Mouse (Mus musculus) MEL (cell line): ENCODE data around the gene Rbsn. TPM values are rescaled to one million over a fixed set of nuclear protein-coding genes. Genes with fewer than 3 reads are reported as not detected.

Experiments
- DNase-seq: peaks from one replicate; pipeline ENCODE4 v3.0.0; 2011; ENCODE audit warnings: low read depth, low spot score
- H3K27ac ChIP-seq: 2 replicates; pipeline ENCODE4 v1.5.1; 2012; ENCODE audit warnings: low read depth, mild to moderate bottlenecking, control low read depth, low read length, moderate library complexity; ENCODE audit not compliant: control insufficient read depth
- H3K27me3 ChIP-seq, 2 experiments: fragments of 150-350 bp in 1 of 2; sonication (generic) in 1 of 2; 2 replicates each; pipeline ENCODE4 v1.6.1; 2012; ENCODE audit warnings: low read length in 2 of 2, mild to moderate bottlenecking in 2 of 2, improper control_type of control experiment in 1 of 2, moderate library complexity in 1 of 2; ENCODE audit not compliant: insufficient read depth in 2 of 2, control insufficient read depth in 1 of 2
- H3K36me3 ChIP-seq, 2 experiments: 2 replicates each; pipeline ENCODE4 v1.6.1; 2012 to 2014; ENCODE audit warnings: low read length in 2 of 2, improper control_type of control experiment in 1 of 2, inconsistent platforms in 1 of 2, mild to moderate bottlenecking in 1 of 2; ENCODE audit not compliant: insufficient read depth in 2 of 2, control insufficient read depth in 1 of 2
- H3K4me1 ChIP-seq, 2 experiments: fragments of 150-350 bp in 1 of 2; sonication (generic) in 1 of 2; 2 replicates each; pipeline ENCODE4 v1.6.1; 2012; ENCODE audit warnings: low read length in 2 of 2, improper control_type of control experiment in 1 of 2, mild to moderate bottlenecking in 1 of 2; ENCODE audit not compliant: insufficient read depth in 2 of 2, control insufficient read depth in 1 of 2
- H3K4me3 ChIP-seq, 2 experiments: fragments of 150-350 bp in 1 of 2; sonication (generic) in 1 of 2; 2 replicates each; pipeline ENCODE4 v1.5.1; 2012; ENCODE audit warnings: low read depth in 2 of 2, low read length in 2 of 2, mild to moderate bottlenecking in 2 of 2, moderate library complexity in 2 of 2, control low read depth in 1 of 2, improper control_type of control experiment in 1 of 2; ENCODE audit not compliant: control insufficient read depth in 1 of 2, insufficient read depth in 1 of 2
- H3K79me2 ChIP-seq: 2 replicates; pipeline ENCODE4 v1.6.1; 2012; ENCODE audit warnings: mild to moderate bottlenecking, low read length, moderate library complexity; ENCODE audit not compliant: control insufficient read depth, poor library complexity, insufficient read depth
- H3K9ac ChIP-seq: 2 replicates; pipeline ENCODE4 v1.6.1; 2012; ENCODE audit warnings: low read depth, mild to moderate bottlenecking, control low read depth, low read length, moderate library complexity; ENCODE audit not compliant: control insufficient read depth, poor library complexity, severe bottlenecking
- H3K9me3 ChIP-seq: fragments of 150-350 bp; sonication (generic); replicated peaks from 2 replicates; pipeline ENCODE4 v1.6.1; 2012; ENCODE audit warnings: mild to moderate bottlenecking, low read length, improper control_type of control experiment, moderate library complexity; ENCODE audit not compliant: insufficient read depth
- CTCF ChIP-seq, 3 experiments: IDR thresholded peaks in 2 of 3; conservative IDR thresholded peaks in 1 of 3; 2 replicates each; pipeline ENCODE4 v1.5.1; 2011 to 2012; ENCODE audit warnings: low read length in 3 of 3, low read depth in 2 of 3, mild to moderate bottlenecking in 2 of 3, improper control_type of control experiment in 1 of 3, inconsistent platforms in 1 of 3, mixed read lengths in 1 of 3, moderate library complexity in 1 of 3; ENCODE audit not compliant: control insufficient read depth in 1 of 3, insufficient read depth in 1 of 3, poor library complexity in 1 of 3, severe bottlenecking in 1 of 3
- ELF1 ChIP-seq: IDR thresholded peaks from 2 replicates; pipeline ENCODE4 v1.6.1; 2014; ENCODE audit warnings: low read depth, mild to moderate bottlenecking, inconsistent platforms, low read length, improper control_type of control experiment, moderate library complexity
- EP300 ChIP-seq, 2 experiments: IDR thresholded peaks; 2 replicates each; pipeline ENCODE4 v1.6.1; 2011; ENCODE audit warnings: improper control_type of control experiment in 2 of 2, low read length in 2 of 2, low read depth in 1 of 2, mild to moderate bottlenecking in 1 of 2
- JUND ChIP-seq: IDR thresholded peaks from 2 replicates; pipeline ENCODE4 v1.6.1; 2011; ENCODE audit warnings: low read depth, mild to moderate bottlenecking, improper control_type of control experiment, low read length
- KAT2A ChIP-seq: conservative IDR thresholded peaks from 2 replicates; pipeline ENCODE4 v1.6.1; 2012; ENCODE audit warnings: low read depth, low read length, improper control_type of control experiment, inconsistent platforms
- MXI1 ChIP-seq: IDR thresholded peaks from 2 replicates; pipeline ENCODE4 v1.6.1; 2011; ENCODE audit warnings: mild to moderate bottlenecking, low read depth, low read length, improper control_type of control experiment
- MYC ChIP-seq: IDR thresholded peaks from 2 replicates; pipeline ENCODE4 v1.6.1; 2011; ENCODE audit warnings: low read depth, mild to moderate bottlenecking, low read length, improper control_type of control experiment, moderate library complexity
- NELFE ChIP-seq: IDR thresholded peaks from 2 replicates; pipeline ENCODE4 v1.6.1; 2011; ENCODE audit warnings: low read depth, low read length, improper control_type of control experiment
- POLR2AphosphoS2 ChIP-seq: IDR thresholded peaks from 2 replicates; pipeline ENCODE4 v1.6.1; 2011; ENCODE audit warnings: low read length, improper control_type of control experiment
- RCOR1 ChIP-seq: IDR thresholded peaks from 2 replicates; pipeline ENCODE4 v1.6.1; 2012; ENCODE audit warnings: low read depth, mild to moderate bottlenecking, inconsistent platforms, low read length, improper control_type of control experiment
- SIN3A ChIP-seq: IDR thresholded peaks from 2 replicates; pipeline ENCODE4 v1.6.1; 2012; ENCODE audit warnings: low read length, improper control_type of control experiment, inconsistent platforms
- SMC3 ChIP-seq: IDR thresholded peaks from 2 replicates; pipeline ENCODE4 v1.6.1; 2011; ENCODE audit warnings: low read depth, low read length, improper control_type of control experiment
- TAL1 ChIP-seq: IDR thresholded peaks from 2 replicates; pipeline ENCODE4 v1.6.1; 2012; ENCODE audit warnings: mild to moderate bottlenecking, inconsistent platforms, low read length, moderate library complexity, mixed read lengths
- TBP ChIP-seq: IDR thresholded peaks from 2 replicates; pipeline ENCODE4 v1.8.0; 2011; ENCODE audit warnings: low read depth, low read length, improper control_type of control experiment
- TCF12 ChIP-seq: IDR thresholded peaks from 2 replicates; pipeline ENCODE4 v1.6.1; 2014; ENCODE audit warnings: low read depth, mild to moderate bottlenecking, inconsistent platforms, low read length, improper control_type of control experiment, moderate library complexity
- USF1 ChIP-seq: IDR thresholded peaks from 2 replicates; pipeline ENCODE4 v1.6.1; 2014; ENCODE audit warnings: low read depth, mild to moderate bottlenecking, inconsistent platforms, low read length, improper control_type of control experiment, moderate library complexity
- USF2 ChIP-seq, 2 experiments: IDR thresholded peaks; 2 replicates each; pipeline ENCODE4 v1.6.1; 2011 to 2012; ENCODE audit warnings: improper control_type of control experiment in 2 of 2, low read length in 2 of 2, borderline replicate concordance in 1 of 2, inconsistent platforms in 1 of 2, low read depth in 1 of 2, mild to moderate bottlenecking in 1 of 2; ENCODE audit not compliant: insufficient read depth in 1 of 2
- ZC3H11A ChIP-seq: IDR thresholded peaks from 2 replicates; pipeline ENCODE4 v1.6.1; 2012; ENCODE audit warnings: low read depth, mild to moderate bottlenecking, inconsistent platforms, low read length, improper control_type of control experiment
- ZMIZ1 ChIP-seq: IDR thresholded peaks from 2 replicates; pipeline ENCODE4 v1.6.1; 2012; ENCODE audit warnings: low read depth, mild to moderate bottlenecking, inconsistent platforms, low read length, improper control_type of control experiment, moderate library complexity
- ZNF384 ChIP-seq: IDR thresholded peaks from 2 replicates; pipeline ENCODE4 v1.6.1; 2012; ENCODE audit warnings: low read depth, mild to moderate bottlenecking, inconsistent platforms, low read length, improper control_type of control experiment
- polyA plus RNA-seq, 2 experiments: library from polyadenylated mRNA; stranded (reverse) in 1 of 2; unstranded in 1 of 2; fragments of >175 nt in 1 of 2; fragments of >200 nt in 1 of 2; gene quantifications; 2 replicates each; pipeline versions ENCODE4 v1.2.1 to v1.2.4; 2012; ENCODE audit warnings: low replicate concordance in 2 of 2, low read depth in 1 of 2; ENCODE audit not compliant: insufficient read length in 2 of 2, insufficient read depth in 1 of 2, missing spikeins in 1 of 2
- total RNA-seq: library from RNA; depleted of rRNA; stranded (reverse); fragments of 300-350 nt; gene quantifications from 2 replicates; pipeline ENCODE4 v1.2.3, GENCODE M21; 2012

The Rbsn gene
- total and polyA plus RNA-seq, 3 experiments: 16.1 to 16.3 TPM; not detected in 1

DNA sequence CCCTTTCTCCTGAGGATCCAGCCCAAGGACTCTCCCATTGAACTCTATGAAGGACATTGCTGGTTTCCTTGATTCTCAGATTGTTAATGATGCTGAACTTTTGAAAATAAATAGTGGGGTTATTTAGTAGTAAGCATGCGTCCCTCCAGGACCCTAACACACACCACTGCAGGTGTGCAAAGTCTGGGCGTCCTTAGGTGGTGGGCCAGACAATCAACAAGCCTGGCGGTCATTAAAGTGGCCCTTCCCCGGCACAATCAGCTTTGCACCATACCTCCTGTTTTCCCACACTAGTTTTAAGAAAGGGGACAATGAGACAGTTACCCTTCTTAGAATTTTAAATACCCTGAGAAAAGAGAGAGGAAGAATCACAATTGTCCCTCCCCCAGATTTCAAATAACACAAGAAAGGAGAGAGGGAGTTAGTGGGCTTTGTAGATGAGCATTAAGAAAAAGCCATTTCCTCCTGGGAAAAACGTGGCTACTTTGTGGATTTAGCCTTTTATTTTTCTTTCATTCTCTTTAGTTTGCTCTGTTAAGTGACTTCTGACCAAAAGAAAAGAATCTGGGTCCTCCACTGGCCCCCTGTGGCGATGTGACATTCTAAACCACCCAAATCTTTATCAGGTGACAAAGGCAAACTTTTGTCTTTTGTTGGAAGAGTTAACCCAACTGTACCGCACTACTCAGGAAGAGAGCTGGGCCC is 32.6 kb upstream of the Rbsn start:
- H3K9me3 ChIP-seq: no peaks in the 10 kb centered on the region
- H3K27ac ChIP-seq: no peak overlapping the region
- DNase-seq: no peak
- no peak overlapping the region for H3K4me3 ChIP-seq
- H3K79me2 ChIP-seq: no peaks in the 10 kb centered on the region
- H3K36me3 ChIP-seq: no peaks in the 10 kb centered on the region
- H3K4me1 ChIP-seq: no peaks in the 10 kb centered on the region
- H3K9ac ChIP-seq: no peak overlapping the region
- TF ChIP-seq USF1 (no peak), KAT2A (no peak), RCOR1 (no peak), NELFE (no peak), POLR2AphosphoS2 (no peak), ZC3H11A (no peak), SIN3A (no peak), TAL1 (no peak), ELF1 (no peak), ZNF384 (no peak), EP300 (IDR thresholded peaks at IDR 0.05; ENCODE audit: low read depth in 1 of 2, low read length in 2 of 2) (no peak)
- peaks cover 0 to 6% of the 10 kb centered on the region in 2 experiments for H3K27me3 ChIP-seq

DNA sequence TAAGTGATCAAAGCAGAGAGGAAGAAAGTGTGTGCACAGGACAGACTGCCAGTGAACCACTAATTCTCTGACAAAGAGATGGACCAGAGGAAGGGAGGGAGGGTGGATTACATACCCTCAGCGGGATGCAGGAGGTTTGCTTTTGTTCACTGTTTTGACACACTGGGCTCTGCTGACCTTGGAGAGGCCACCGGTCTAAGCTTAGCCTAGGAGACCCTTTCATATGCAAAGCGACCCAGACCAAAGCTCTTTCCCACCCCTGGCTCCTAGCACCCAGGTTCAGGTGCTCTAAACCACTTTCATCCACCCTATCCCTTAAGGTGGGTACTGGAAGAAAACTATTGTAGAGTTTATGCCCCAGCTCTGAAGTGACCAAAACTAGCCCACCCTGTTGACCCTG is 31.6 kb upstream of the Rbsn start:
- no peak overlapping the region for H3K4me3 ChIP-seq
- no peak overlapping the region for H3K9ac ChIP-seq
- H3K27ac ChIP-seq: no peak overlapping the region
- no peaks in the 10 kb centered on the region for H3K79me2 ChIP-seq
- TF ChIP-seq JUND (no peak), EP300 (IDR thresholded peaks at IDR 0.05; ENCODE audit: low read depth in 1 of 2, low read length in 2 of 2) (no peak), SMC3 (no peak), ZMIZ1 (no peak), ZNF384 (no peak), MXI1 (no peak), TBP (no peak), MYC (no peak), ELF1 (no peak), USF2 (IDR thresholded peaks at IDR 0.05; ENCODE audit: borderline replicate concordance in 1 of 2, insufficient read depth in 1 of 2, low read depth in 1 of 2, low read length in 2 of 2) (no peak), TCF12 (no peak), CTCF (IDR thresholded peaks at IDR 0.05 in 2 of 3, conservative IDR thresholded peaks at IDR 0.05 in 1 of 3; ENCODE audit: control insufficient read depth in 1 of 3, insufficient read depth in 1 of 3, low read depth in 2 of 3, low read length in 3 of 3, poor library complexity in 1 of 3, severe bottlenecking in 1 of 3) (no peak)
- H3K36me3 ChIP-seq: 0 out of 4 replicates have a peak, but pooled peaks cover 0 to 1% of the 10 kb centered on the region in 2 experiments
- no peak for DNase-seq
- no peaks in the 10 kb centered on the region for H3K4me1 ChIP-seq
- no peaks in the 10 kb centered on the region for H3K9me3 ChIP-seq
- H3K27me3 ChIP-seq: peaks cover 0 to 6% of the 10 kb centered on the region in 2 experiments
